Mouse (Mus musculus) cerebellum, adult 8-10 months (tissue): ENCODE results near the gene Acta1.

Source experiments
- DNase-seq: peaks from one replicate; pipeline ENCODE4 v3.0.0; 2022

Gene Acta1

DNA sequence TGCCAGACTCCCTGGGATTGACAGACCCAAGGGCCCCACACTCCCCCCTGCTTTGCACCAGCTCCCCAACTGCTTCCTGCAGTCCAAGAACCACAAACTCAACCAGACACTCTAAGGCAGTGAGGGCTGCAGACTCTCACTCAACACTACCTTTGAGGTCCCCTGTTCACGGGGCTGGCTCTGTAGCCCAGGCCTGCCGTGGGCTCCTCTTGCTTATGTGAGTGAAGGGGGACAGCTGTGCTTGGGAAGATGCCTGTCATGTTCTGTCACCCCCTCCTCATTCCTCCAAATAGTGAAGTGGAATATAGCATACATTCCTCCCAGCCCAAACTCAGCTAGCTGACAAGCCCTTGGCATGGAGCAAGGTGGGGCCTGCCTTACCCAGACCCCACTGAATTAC lies 12.1 kb downstream of the Acta1 start:
- DNase-seq, result no peak

DNA sequence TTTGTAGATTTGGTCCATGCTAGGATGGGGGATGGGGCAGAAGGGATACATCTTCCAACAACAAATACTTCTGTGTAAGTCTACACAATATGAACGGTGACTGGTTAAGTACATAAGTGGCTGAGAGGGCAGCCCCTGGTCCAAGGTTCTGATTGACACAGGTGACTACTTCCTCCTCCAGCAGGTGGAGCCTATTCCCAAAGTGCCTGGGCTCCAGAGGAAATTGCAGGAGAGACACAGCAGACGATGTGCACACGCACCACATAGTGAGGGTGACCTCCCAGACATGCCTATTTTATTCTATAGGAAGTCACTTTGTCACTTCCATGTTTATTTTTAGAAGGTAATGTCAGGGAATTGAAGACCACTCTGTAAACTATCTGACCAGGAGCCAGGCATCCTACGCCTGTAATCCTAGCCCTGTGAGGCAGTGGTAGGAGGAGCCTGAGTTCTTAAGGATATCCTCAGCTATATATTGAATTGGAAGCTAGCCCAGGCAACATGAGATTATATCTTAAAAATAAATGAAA lies 13.7 kb downstream of the Acta1 start:
- no peak for DNase-seq

DNA sequence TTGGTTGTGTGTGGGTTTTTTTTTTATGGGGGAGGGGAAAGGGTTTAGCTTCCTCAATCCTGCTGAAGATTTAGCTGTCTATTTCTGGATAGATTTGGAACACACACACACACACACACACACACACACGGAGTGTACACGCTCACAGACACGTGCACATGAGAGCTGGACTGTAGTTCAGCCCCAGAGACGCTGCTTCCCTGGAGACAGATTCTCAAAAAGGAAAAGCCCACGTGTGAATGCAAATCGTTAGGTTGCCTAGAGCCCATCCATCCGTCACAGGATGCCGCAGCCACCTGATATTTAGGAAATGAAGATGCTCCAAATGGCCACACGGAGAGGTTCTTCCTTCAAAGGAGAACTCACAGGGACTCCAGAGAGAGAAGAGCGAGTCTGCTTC lies 14.3 kb downstream of the Acta1 start:
- DNase-seq, result no peak

DNA sequence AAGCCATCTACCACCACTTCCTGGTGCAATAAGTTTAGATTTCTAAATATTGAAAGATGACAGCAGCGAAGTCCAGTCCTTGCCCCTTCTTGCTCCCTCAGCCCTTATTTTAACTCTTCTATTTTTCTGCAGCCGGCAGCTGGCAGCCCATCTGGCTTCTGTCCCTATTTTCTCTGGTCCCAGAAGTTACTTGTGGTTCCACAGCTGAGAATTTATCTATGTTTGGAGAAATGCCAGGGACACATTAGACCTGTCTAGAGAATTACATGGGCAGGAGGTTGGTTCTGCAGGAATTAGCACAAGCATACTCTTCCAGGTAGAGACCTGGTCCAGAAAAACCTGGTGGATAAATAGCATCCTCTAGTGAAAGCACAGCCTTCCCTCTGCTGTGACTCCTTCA lies 16.7 kb downstream of the Acta1 start:
- DNase-seq, result no peak

DNA sequence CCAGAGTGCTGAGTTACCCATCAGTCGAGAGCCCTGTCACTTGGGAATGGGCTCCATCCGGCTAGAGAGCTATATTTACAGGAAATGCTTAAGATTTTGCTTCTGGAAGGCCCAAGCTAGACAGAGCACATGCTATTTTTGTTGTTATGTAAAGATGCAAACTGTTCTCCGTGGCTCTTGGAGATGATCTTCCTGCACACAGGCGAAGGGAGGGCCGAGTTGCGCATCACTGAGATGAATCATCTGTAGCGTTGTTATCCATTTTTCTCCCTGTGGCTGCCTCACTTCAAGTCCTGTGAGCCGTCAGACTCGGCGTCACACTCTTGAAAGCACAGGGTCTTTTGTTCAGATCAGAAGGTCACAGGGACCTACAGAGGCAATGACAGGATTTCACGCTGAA lies 20.2 kb downstream of the Acta1 start:
- no peak for DNase-seq

DNA sequence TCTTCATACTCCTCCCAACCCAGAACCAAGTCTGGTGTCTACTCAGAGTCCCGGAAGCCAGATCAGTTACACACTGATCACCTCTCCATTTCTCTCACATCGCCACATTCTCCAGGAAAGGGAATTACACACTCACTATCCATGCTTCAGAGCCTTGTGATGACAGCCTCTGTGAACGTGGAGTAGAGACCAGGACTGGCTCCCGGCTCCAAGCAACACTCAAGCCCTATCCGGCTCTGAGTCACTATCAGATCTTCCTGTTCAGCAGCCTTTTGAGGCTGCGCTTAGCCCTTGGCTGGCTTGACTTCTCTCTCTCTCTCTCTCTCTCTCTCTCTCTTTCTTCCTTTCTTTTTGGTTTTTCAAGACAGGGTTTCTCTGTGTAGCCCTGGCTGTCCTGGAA lies 21.2 kb downstream of the Acta1 start:
- DNase-seq, result no peak

DNA sequence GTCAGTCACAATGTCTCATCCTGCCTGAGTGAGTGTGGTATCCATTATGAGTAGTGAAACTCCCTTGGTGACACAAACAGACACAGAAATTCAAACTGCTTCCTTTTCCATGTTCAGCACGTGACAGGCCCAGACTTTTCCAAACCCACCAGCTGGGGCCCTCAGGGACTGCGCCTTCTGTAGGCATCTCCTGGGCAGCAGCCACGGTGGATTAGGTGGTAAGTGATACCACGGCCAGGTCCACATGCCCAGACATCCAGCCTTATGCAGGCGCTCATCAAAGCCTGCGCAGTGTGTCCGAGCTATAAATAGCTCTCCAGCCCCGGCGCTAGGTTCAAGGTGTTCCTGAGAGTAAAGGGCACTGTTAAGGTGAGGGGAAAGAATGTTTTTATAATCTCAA lies 22.5 kb downstream of the Acta1 start:
- no peak for DNase-seq

DNA sequence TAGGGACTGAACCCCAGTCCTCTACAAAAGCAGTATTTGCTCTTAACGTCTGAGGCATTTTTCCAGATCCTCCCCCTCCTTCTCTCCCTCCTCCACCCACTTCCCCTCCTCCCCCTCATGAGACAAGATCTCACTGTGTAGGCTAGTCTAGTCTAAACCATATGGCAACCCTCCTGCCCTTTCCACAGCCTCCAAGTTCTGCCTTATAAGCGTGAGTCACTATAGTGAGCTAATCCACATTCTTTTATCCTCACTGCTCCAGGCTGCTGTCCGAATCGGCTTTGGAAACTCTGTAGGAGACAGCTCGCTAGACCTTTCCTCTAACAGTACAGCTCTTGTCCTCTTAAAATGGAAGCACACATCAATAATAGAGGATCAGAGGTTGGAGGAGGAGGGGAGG lies 27.6 kb downstream of the Acta1 start:
- no peak for DNase-seq

DNA sequence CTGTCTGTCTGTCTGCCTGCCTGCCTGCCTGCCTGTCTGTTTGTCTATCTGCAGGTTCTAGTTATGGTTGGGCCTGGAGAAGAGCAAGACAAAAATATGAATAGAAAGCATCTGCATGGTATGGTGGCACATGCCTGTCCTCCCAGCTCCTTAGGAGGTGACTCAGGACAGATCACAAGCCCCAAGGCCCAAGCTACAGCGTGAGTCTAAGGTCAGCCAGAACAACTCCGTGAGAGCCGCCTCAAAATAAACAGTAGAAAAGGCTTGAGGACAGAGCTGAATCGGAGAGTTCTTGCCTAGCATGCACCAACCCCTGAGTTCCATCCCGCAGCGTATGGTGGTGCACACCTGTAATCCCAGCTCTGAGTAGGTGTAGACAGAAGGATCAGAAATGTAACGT lies 28.8 kb downstream of the Acta1 start:
- no peak for DNase-seq

DNA sequence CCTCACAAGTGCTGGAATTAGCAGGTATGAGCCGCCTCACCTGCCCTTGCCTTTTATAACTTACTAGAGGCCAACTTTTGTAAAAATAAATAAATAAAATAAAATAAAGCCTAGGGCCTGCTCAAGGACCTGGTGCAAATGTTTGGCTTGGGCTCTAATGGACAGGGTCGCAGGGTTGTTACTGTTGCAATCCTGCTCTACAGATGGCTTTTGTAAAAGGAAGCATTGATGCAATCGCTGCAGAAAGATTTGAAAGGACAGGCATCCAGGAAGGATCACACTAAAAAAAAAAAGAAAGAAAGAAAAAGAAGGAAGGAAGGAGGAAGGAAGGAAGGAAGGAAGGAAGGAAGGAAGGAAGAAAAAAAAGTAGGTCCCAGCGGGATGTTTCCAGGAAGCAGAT lies 34.2 kb downstream of the Acta1 start:
- no peak for DNase-seq

DNA sequence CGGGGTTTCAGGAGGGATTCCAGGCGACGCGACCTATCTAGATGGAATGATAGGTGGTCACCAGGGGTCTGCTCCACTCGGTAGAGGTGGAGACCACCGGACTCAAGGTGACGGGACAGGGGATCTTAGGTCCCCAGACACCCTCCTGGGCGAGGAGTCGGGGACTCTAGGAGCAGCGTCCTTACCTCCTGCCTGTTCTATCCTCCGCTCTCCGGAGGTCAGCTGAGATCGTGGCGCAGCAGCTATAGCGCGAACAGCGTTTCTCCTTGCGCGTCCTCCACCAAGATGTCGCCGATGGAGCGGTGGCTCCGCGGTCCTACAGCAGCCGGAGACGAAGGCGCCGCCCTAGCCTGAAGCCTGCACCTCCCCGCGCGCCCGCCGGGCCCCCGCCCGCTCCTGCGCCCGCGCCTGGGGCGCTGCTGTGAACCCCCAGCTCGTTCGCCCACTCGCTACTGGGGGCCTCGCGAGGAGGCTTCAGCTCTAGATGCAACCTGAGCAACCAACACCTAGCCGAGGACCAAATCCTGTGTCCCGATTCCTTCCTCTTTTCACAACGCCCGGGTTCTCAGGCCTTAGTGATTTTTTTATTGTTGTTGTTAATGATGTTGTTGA lies 34.8 kb downstream of the Acta1 start, which contains the start of gene Ccsap:
Gene Ccsap (minus strand): TSS at position 562 of the 612 bp plus-strand sequence.
- peak; percentile 74 for DNase-seq

DNA sequence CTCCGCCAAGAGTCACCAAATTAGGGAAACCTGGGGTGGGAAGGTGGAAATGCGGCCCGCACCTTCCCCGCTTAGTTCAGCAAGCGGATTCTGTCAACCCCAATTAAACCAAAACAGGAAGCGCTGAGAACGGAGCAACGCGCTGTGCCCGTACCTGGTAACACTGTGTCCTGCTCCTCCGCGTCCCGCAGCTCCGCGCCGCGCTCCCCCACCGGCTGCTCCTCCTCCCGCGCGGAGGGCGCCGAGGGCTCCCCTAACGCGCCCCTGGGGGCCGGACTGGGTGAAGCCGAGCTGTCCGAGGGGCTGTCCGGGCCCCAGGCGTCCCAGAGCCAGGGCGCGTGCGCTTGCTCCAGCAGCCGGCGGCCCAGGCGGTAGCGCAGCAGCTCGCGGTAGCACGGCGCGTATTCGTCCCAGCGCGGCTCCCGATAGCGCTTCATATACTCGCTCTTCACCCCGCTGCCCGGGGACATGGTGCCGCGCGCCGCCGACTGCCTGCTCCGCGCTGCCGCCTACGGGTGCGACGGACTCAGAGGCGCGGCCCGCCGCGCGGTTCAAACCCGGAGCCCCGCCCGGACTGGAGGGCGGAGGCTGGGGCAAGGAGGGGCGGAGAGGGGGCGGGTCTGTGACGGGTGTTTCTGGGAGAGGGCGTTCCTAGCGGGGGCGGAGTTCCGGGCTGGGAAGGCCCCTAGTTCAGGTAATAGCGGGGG lies 35.5 kb downstream of the Acta1 start:
- peak; percentile 94 for DNase-seq

DNA sequence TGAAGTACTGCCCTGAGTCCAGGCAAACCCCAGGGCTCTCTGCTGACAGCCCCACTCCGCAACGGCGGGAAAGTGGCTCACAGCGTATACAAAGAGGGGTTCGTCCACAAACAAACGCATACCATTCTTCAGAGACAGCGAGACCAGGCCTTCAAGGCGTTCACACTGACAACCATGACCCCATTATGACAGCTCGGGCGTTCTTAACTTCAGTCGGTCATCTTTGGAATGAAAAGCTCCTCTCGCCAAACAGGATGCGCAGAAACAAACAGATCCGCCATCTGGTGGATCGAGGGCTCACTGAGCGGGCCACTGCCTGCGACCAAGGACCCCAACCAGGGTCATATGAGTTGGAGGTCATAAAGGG lies 36.0 kb downstream of the Acta1 start:
- no peak for DNase-seq

DNA sequence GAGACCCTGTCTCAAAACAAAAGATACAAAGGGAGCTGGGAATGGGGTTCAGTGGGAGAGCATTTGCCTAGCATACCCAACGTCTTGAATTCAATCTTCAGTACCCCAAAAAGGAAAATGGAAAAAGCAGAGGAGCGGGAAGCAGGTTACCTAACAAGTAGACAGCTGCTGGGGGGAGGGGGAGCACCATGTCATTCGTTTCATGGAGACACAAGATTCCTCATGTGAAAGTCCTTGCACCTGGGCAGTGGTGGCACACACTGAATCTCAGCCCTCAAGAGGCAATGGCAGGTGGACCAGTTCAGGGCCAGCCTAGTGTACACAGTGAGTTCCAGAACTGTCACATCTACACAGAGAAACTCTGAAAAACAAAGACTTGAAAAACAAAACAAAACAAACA lies 37.2 kb downstream of the Acta1 start:
- no peak for DNase-seq

DNA sequence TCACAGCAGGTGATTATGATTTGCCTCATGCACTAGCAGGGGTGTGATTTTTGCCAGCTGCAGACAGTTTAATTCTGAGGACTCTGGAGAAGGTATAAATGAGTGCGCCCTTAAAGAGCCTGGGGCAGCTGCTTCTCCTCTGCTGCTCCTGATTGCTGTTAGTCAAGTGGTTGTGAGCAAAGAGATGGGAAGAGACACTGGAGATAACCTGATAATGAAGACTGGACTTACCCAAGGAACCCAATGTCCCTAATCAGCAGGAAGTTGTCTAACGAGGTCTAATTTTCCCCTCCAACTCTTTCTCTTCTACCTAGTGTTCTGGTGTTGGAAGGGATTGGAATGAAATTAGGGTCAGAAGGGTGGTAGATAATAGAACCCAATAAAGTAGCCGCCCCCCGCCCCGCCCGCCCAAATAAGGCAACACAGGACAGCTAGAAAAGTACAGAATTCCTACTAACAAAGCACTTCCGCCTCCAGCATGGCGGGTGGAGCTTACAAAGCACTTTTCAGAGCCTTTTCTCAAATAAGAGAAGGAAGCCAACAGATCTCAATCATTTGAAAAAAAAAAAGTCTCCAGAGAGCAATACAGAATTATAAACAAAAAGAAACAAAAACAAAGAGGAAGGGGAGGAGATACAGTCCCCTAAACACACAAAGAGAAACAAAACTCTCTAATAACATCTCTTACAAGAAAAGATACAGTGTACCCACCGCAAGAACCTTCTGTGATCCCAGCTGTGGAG lies 39.6 kb downstream of the Acta1 start:
- no peak for DNase-seq

DNA sequence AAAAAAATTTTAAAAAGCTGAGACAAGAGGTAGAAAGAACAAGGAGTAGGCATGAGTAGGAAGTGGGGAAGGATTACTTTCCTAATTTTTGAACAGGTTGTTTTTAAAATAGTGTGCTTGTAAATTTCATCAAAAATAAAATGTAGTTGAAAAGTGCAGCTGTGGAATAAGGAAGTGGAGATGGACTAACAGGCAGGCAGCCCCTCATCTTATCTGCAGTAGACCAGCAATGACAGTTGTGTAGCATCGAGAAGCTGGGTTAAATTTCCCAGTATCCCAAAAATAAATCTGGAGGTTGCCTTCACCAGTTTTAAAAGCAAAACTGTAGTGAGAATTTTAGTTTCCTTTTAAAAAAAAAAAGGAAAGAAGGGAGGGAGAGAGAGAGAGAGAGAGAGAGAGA lies 40.3 kb downstream of the Acta1 start:
- DNase-seq, result no peak

DNA sequence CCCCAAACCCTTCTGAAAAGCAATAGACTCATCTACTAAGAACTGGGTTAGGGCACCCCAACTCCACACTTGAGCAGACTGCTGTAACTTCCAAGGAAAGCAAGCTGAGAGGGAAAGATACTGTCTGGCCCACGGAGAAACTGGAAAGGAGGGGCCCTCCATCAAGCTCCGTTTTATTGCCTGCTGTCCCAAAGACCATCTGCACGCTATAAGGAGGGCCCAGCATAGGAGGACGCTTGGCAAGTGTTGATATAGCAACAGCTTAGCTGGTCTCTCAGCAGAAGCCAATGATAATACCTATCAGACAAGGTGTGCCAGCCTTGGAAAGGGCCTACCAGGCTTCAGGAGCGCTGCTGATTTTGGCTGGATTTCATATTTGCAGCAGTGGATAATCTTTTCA lies 43.0 kb downstream of the Acta1 start:
- no peak for DNase-seq

DNA sequence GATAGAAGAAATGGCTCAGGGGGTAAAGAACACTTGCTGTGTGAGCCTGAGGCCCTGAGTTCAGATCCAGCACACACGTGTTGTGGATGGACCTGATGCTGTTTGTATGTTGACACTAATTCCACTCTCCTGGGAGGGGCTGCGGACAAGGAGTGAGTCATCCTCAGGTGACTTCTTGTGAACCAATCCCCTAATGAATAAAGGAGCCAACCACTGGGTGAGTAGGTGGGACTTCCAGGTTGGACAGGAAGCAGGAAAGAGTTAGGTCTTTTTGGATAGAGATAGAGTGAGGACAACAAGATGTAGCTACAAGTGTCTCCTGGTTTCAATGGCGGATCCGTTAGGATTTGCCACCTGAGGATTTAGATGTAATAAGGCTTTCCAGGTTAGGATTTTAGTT lies 45.2 kb downstream of the Acta1 start:
- DNase-seq, result no peak

DNA sequence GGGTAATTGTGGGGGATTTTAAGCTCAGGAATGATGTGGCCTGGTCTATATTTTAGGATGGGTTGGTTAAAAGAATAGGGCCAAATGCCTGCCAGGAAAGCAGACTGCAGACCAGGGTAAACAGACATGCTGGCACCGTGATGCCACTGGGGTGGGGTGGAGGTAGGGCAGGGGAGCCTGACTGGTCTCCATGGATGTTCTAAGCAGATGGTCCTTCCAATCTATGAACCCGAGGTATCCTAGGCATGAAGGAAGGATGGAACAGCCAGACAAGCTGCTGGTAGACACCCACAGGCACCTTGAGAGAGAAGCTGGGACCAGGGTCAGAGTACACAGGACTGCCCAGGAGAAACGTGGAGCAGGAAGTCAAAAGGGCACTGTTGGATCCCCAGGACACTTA lies 47.0 kb downstream of the Acta1 start:
- peak; percentile 56 for DNase-seq

DNA sequence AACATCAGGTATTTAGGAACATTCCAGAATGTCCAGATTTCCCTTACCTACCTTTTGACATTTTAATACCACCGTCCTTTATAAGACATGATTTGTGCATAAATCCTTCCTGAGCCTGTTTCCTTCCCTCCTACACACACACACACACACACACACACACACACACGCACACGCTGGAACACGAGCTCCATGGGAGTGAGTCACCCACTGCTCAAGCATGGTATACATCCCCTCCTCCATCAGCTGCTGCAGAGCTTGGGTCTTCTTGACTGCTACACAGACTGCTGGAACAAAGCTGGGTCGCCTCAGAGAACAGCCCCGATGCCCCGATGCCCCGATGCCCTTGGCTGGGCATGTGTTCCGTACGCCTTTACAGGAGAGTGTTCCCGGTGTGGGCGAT lies 48.0 kb downstream of the Acta1 start:
- DNase-seq, result no peak

DNA sequence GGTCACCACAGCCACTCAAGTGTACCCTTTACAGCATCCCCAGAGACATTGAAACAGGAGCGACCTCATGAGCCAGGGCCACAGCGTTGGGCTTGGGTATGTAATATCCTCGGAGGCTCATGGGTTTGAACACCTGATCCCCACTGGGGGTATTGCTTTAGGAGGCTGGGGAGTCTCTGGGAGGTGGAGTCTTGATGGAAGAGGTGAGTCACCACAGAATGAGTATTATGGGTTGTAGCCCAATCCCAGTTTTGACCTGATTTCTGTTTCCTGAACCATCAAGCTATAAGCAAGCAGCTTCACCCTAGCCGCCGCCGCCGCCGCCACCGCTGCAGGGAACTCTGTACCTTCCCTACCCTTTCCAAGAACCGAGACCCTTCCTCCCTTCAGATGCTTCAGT lies 48.6 kb downstream of the Acta1 start:
- no peak for DNase-seq

DNA sequence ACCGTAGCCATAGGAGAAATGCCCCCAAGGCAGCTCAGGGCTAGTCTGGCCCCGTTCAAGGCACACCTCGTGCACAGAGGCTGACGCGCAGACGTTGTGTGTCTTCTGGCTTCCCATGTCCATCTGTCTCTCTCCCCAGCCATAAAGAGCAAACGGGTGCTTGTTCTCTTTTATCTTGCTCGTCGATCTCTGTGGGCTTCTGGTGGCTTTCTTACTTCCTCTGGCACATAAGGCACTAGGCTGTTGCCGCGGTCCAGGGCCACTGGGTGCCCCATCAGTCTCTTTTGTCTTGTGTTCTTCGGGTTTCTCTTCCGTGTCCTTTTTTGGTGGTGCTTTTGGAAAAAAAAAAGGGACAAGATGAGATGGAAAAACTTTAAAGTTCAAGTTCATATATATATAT lies 49.4 kb downstream of the Acta1 start:
- DNase-seq, result no peak

DNA sequence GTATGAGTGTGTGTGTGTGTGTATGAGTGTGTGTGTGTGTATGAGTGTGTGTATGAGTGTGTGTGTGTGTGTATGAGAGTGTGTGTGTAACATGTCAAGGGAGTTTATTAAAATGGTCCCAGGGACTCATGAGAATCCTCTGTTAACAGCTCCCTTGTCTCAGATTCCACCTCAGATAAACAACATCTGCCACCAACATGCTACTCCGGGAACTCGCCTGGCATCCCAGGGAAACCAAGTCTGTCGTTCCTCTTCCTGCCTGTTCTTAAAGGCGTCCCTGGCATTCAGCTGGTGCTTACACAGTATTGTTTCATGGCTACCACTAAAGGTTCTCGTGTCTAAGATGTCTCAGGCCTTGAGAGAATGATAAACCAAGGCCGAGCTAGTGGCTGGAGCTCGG lies 50.2 kb downstream of the Acta1 start:
- no peak for DNase-seq

DNA sequence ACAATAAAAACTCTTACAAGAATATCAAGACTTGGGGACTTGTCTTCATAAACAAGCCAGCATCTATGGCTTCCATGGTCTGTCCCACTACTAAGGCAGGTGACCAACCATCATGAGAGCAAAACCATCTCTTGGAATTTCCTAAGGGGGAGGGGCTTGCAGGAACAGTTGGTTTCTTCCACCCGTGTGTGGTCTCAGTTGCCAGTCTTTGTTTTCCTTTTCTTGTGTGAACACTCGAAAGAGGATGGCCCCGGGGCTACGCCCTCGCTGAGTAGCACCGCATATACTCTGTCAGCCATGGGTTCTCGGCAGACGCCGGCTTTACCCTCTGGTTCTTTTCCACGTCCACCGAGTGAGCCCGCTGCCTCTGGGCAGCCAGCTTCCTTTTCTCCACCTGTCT lies 52.5 kb downstream of the Acta1 start:
- DNase-seq, result no peak
